Mouse (Mus musculus) kidney, adult 18-20 months (tissue): Measurements from ENCODE around the gene 9130019O22Rik.

Source experiments
- DNase-seq: peaks from one replicate; pipeline ENCODE4 v3.0.0; 2021

Gene 9130019O22Rik

GRCm38 (mm10) chr7:127337636-127338035, 49.3 kb downstream of the 9130019O22Rik start:
- DNase-seq, result peak; percentile 17

GRCm38 (mm10) chr7:127335604-127336003, 51.4 kb downstream of the 9130019O22Rik start:
- DNase-seq, result no peak

GRCm38 (mm10) chr7:127333240-127333639, 53.7 kb downstream of the 9130019O22Rik start:
- DNase-seq, result no peak
